Mouse (Mus musculus): ENCODE measurements at regions not wholly inside any gene's neighbourhood (a gene's known extent, or its start where the extent isn't known, plus 50 kb on each side); places are given as distances from the start of the nearest gene placed in this dataset.

DNA sequence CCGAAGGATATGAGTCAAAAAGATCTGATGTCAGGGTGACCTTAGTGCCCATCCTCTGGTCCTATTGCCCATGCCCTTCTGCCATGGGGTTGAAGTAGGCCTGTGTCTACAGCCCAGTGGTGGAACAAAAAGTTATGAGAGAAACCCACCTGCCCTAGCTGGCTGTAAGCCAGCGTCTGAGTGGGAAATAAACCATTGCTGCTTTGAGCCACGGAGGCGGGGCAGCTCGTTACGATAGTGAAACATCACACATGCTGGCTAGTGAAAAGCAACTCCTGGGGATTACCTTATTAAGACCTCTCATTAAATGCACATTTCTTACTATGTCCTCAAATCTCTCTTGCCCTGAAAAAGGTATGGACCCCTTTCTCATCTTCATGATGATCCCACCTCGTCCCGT lies 86.8 kb upstream of the 4931429L15Rik start:
- in situ Hi-C loops (cut with MboI; ENCODE audit: unreplicated experiment in 2 of 2): no loop called here

DNA sequence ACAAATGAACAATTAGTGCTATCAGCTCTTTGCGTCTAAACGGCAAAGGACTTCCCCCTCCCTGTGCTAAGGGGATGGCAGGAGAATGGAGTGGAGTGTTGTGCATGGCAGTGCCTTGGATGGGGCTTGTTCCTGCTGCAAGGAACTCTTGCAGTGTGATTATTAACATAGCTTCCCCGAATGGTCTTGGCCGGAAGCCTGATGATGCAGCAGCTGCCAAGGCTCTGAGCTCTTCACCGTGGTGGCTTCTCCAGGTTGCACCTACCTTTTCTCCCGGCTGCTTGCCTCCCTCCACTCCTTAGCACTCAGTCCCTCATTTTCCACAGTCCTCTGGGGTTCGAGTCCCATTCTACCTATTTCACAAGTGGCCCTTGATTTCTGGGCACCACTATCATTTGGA lies 76.8 kb upstream of the 4931429L15Rik start:
- in situ Hi-C loops (cut with MboI; ENCODE audit: unreplicated experiment in 2 of 2): no loop called here

DNA sequence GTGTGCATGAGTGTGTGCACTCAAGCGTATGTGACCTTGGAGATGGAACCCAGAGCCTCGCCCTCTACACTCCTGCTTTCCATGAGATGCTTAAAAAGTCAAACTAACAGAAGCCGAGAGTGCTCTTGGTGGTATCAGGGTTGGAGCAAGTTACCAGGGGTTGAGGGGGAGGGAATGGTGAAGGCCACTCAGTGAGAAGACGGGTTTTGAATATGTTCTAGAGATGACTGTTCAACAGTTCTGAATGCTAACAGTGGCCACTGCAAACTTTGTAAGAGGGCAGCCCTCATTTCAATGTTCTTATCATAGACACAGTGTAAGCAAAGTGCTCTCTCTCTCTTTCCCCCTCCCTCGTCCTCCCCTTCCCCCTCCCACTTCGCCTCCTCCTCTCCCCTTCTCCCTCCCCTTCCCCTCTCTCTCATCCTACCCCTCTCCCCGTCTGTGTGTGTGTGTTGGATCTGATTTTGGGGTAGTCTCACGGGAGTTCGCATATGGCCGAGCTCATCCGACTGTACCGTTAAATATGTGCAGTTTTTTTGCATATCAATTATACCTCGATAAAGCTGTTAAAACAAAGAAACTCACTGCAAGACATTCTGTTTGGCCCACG lies 75.5 kb upstream of the 4931429L15Rik start:
- in situ Hi-C loops (cut with MboI; ENCODE audit: unreplicated experiment in 2 of 2): no loop called here

DNA sequence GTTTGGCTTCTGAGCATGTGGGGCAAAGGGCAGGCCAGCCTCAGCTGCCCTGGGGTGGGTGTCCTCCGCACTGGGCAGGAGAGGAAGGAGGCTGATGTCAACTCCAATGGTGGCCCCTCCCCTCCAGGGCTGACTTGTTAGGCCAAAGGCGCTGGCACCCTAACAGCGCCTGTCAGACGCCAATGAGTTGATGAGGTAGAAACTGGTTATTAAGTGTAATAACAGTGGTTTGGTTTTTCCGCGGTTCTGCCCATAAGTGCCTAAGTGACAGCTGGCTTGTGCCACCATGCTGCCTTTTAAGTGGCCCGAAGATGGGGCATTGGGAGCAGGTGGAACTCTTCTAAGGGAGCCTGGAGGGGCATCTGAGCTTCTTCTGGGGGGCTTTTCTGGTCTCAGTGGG lies 74.5 kb upstream of the 4931429L15Rik start:
- in situ Hi-C loops (cut with MboI; ENCODE audit: unreplicated experiment in 2 of 2): no loop called here

DNA sequence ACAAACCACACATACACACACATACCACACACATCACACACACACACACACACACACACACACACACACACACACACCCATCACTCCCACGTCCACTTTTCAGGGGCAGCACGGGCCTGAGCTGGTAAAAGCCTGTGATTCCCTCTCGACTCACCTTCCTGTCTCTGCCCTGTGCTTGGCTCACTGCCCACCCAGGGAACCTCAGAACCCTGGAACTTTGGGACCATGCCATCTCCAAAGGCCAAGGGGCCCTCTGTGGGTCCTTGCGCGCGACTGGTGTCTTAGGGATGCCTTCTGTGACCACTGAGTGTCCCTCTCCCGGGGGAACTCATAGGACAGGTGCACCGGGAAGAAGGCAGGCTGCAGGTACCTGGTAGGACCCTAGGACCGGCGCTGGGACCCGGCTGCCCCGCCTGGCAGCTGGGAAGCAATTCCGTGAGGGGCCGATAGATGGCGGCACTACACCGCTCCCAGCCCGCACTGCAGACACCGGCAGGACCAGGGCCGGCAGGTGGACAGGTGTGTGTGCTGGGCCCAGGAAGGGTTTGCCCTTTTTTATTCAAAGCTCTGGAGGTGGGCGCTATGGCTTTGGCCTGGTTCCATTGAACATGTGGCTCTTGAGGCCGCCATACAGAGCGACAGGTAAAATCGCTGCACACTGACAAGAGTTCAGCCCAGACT lies 73.0 kb upstream of the 4931429L15Rik start:
- in situ Hi-C loops (cut with MboI; ENCODE audit: unreplicated experiment in 2 of 2): no loop called here

DNA sequence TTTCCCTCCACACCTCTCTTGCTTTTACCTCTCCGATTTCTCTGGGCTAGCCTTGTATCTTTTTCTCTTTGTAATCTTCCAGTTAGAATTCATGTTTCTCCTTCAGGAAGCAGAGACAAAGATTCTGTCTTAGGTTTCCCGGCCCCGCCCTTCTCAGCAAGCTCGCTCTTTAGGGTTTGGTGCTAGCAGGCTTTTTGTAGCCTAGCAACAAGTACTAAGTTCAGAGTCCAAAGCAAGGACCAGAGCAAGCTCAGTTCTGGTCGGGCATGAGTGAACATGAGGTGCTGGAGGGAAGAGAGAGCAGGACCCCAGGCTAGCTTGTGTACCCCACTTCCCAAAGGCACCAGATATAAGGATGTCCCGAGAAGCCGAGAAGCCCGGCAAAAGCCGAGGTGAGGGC lies 70.0 kb upstream of the 4931429L15Rik start:
- in situ Hi-C loops (cut with MboI; ENCODE audit: unreplicated experiment in 2 of 2): no loop called here

DNA sequence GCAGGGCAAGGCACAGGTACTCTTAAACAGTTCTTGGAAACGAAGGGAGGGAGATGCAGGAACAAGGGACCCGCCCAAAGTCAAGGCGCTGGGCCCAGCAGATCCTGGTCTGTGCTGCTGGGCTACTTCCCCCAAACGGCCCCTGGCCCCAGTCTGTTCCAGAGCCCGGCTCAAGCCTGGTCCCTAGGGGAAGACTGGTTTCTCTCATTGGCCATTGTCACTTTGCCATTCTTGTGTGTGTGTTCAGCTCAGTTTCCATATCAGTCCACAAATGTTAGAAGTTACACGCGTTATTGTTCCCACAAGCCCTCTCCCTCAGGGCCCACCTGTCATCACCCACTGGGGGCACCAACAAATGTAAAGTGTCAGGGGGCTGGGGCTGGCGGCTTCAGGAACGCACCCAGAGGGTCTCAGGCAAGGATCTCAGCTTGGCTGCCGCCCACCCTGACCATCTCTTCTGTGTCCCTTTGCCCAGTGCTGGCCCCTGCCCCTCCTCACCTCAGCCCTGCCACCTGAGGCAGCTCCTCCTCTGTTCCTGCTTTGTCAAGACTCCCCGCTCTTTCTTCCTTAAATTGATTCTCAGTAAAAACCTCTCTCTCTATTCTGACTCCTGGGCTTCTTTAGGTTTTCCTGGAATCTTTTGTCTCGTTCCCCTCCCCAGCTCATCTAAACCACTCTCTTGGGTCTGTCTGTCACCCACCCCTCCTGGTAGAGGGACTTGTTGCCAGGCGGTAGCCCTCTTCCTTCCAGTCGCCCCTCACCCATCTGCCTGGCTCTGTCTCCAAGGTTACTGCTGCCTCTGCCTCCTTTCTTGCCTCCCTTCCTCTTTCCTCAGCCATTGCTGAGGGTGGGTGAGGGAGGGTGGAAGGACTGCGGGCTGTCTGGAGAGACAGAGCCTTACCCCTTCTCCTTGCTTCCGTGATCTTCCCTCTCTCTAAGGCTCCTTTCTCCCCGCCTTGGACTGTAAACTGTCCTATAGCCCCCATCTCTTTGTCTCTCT lies 69.2 kb upstream of the 4931429L15Rik start:
- in situ Hi-C loops (cut with MboI; ENCODE audit: unreplicated experiment in 2 of 2): no loop called here

DNA sequence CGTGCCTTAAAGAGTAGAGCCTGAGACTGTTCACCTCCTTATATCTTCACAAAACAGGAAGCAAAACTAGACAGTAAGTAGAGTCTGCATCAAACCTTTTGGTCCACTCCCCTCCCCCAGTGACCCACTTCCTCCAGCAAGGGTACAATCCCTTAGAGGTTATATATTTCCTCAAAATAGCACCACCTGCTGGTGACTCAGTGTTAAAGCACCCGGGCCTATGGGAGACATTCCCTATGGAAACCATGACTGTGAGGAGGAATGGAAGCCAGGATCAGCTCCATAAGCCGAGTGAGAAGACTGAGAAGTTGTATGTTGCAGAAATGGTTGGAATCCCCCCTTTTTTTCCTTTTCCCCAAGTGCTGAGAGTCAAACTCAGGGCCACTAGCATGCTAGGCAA lies 66.5 kb upstream of the 4931429L15Rik start:
- in situ Hi-C loops (cut with MboI; ENCODE audit: unreplicated experiment in 2 of 2): no loop called here

DNA sequence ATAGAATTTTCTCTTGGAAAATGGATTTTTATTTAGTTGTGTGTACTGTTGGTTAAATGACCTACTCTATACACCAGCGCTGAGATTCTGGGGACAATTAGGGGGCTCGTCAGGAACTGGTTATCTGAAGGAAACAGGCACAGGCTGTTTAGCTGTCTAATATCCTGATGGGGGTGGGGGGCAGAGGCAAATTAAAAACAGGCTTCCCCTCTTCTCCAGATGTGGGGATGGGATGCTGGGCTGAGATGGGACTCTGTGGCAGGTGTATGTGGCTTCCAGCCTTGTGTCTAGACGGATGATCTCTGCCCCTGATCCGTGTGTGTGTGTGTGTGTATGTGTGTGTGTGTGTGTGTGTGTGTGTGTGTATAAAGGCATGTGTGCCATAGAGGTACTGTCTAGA lies 61.6 kb upstream of the 4931429L15Rik start:
- in situ Hi-C loops (cut with MboI; ENCODE audit: unreplicated experiment in 2 of 2): no loop called here

DNA sequence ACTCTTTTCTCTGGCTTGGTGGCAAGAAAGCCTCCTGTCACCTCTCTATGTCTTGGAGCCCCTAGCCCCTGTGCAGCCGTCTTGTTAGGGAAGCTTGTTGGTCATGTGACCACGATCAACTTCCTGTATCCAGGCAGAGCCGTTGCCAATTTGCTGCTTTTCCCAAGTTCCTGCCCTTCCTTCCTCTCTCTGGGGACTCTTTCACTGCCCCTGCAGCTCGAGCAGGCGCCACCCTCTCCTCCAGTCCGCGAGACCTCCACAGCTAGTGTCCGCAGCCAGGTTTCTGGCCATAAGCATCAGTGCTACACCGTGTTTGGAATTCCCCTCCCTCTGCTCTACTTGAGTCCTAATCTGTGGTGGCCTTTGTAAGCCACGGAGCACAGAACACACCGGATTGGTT lies 59.7 kb upstream of the 4931429L15Rik start:
- in situ Hi-C loops (cut with MboI; ENCODE audit: unreplicated experiment in 2 of 2): no loop called here

DNA sequence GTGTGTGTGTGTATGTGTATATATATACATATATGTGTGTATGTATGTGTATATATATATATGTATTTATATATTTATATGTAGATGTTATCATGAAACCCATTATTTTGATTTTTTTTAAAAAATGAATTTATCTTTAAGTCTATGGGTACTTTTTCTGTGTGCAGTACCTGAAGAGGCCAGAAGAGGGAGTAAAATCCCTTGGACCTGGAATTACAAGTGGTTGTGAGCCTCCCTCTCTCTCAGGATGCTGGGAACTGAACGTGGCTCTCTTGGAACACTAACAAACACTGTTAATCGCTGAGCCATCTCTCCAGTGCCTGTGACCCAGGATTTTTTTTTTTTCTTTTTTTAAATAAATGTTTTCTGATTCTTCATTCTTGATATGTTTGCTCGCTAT lies 58.6 kb upstream of the 4931429L15Rik start:
- in situ Hi-C loops (cut with MboI; ENCODE audit: unreplicated experiment in 2 of 2): no loop called here
